Mouse (Mus musculus): ENCODE data around the gene Map4.

GRCm38 (mm10) chr9:109899774-109900173, 31.5 kb upstream of the Map4 start:
- TF ChIP-seq CTCF (IDR thresholded peaks at IDR 0.05; ENCODE audit: low read depth) (no peak), EP300 (optimal IDR thresholded peaks at IDR 0.05) (no peak)

All from stomach, postnatal 0 days (tissue).